Mouse (Mus musculus): ENCODE measurements around the gene Rps6ka1. TPM values are rescaled to one million over a fixed set of nuclear protein-coding genes. Genes with fewer than 3 reads are reported as not detected.

Gene Rps6ka1
- polyA plus RNA-seq (2021; fragmentation: Nextera tagmentation), result 4.7 and 9.6 TPM in 2 replicates
- long read RNA-seq, experiment 1, partial matches to known transcripts, result 3 of 13 reads
- long read RNA-seq, experiment 1, other reads (novel, unspliced or antisense), result 2 of 13 reads
- long read RNA-seq, experiment 2, partial matches to known transcripts, result 0 of 10 reads
- long read RNA-seq, experiment 2, other reads (novel, unspliced or antisense), result 6 of 10 reads

DNA sequence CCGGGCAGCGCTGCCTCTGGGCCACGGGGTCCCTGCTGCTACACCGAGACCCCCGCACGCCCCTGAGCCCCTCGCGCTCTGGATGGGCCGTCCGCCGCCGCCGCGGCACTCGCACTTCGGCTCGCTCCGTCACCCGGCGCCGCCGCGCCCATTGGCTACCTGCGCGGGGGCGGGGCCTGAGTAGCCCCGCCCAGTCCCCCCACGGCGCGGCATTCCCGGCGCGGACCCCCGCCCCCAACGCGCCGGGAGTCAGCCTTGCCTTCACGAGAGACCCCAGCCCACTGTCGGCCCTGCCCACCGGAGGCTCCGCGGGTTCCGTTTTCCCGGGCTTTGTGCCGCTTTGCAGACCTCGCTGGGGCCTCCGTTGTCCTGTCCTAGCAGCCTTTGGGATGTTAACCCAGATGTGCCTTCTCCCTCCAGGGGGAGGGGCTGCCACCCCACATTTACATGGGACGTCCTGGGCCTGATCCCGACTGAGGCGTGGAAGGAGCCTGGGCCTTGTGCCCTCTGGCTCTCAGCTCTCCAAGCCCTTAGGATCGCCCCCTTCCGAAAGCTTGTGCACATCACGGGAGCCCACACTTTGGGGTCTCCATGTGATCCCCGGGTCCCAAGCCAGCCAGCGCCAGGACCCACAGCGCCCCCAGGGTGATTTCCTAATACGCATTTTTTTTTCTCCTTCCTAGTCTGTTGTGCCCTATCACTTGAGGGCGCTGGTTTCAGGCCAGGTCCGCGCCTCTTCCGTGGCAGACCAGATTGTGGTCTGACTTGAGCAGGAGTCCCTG, at the start of gene Rps6ka1:
TSS of gene Rps6ka1 (minus strand) at position 126 of the 782 bp plus-strand sequence.

Other genes with a start within 250 kb of the Rps6ka1 start
- 2.5 and 3.5 TPM in 2 replicates for gene Zdhhc18, start 237.6 kb downstream of the Rps6ka1 start, polyA plus RNA-seq (2021; fragmentation: Nextera tagmentation)
- 5.5 and 5.6 TPM in 2 replicates for gene Pigv, start 215.2 kb downstream of the Rps6ka1 start, polyA plus RNA-seq (2021; fragmentation: Nextera tagmentation)
- 9.4 and 10.7 TPM in 2 replicates for gene Arid1a, start 131.0 kb downstream of the Rps6ka1 start, polyA plus RNA-seq (2021; fragmentation: Nextera tagmentation)
- gene Hmgn2, start 80.9 kb upstream of the Rps6ka1 start, polyA plus RNA-seq (2021; fragmentation: Nextera tagmentation), result 230 and 238 TPM in 2 replicates
- gene Dhdds, start 113.1 kb upstream of the Rps6ka1 start, polyA plus RNA-seq (2021; fragmentation: Nextera tagmentation), result 39.7 and 42.1 TPM in 2 replicates
- not detected in 2 replicates for gene Lin28a, start 131.0 kb upstream of the Rps6ka1 start, polyA plus RNA-seq (2021; fragmentation: Nextera tagmentation)
- not detected in 2 replicates for gene Zfp683, start 166.0 kb upstream of the Rps6ka1 start, polyA plus RNA-seq (2021; fragmentation: Nextera tagmentation)
- 4.6 and 8.1 TPM in 2 replicates for gene Crybg2, start 173.0 kb upstream of the Rps6ka1 start, polyA plus RNA-seq (2021; fragmentation: Nextera tagmentation)
- gene Cd52, start 207.3 kb upstream of the Rps6ka1 start, polyA plus RNA-seq (2021; fragmentation: Nextera tagmentation), result 17.1 and 21.5 TPM in 2 replicates
- 11.6 and 12.2 TPM in 2 replicates for gene Ubxn11, start 214.8 kb upstream of the Rps6ka1 start, polyA plus RNA-seq (2021; fragmentation: Nextera tagmentation)
- 657 and 660 TPM in 2 replicates for gene Sh3bgrl3, start 241.0 kb upstream of the Rps6ka1 start, polyA plus RNA-seq (2021; fragmentation: Nextera tagmentation)